Mouse (Mus musculus): ENCODE data around the gene Cdkn2c.
"Not testable (repeated sequence)": the region's sequence is repeated elsewhere in the genome, so short reads cannot be mapped to it uniquely, and the experiment has no call there.

Cdkn2c gene

DNA sequence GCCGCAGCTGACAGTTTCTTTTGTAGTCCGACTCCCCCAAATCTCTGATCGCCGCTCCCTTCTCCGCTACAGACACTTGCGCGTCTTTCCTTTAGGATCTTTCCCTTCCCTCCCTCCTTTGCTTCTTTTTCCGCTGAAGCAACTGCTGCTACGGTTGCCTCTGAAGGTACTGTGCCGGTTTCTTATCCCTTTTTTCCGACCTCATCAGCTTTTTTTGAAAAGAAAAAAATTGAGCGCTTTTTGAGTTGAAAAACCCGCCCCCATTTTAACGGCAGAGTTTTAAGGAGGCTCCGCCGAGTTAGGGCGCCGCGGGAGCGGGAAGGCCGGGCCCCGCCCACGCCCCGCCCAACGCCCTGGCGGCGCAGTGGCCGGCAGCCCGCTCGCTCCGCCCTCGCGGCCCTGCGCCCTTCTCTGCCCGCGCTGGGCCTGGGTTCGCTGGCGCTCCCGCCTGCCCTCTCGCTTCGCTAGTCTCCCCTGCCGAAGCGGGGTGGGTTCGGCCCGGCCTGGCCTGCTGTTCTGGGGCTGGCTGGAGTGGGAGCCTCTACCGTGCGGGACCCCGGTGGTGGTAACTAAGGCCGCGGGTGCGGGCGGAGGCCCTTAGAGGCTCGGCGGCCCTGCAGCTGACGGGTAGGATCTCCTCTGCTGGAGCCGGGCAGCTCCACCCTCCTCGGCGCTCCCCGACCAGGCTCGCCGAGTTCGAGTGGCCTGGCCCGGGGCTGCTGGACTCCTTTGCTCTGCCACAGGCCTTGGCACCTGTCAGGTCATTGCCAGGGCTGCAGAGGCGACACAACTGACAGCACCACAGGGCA lies at the start of gene Cdkn2c:
Gene Cdkn2c (minus strand): TSS at position 729 of the 809 bp plus-strand sequence.
- DNase-seq (ENCODE audit: low spot score in 2 of 2) = peak; percentile 83 to 89

DNA sequence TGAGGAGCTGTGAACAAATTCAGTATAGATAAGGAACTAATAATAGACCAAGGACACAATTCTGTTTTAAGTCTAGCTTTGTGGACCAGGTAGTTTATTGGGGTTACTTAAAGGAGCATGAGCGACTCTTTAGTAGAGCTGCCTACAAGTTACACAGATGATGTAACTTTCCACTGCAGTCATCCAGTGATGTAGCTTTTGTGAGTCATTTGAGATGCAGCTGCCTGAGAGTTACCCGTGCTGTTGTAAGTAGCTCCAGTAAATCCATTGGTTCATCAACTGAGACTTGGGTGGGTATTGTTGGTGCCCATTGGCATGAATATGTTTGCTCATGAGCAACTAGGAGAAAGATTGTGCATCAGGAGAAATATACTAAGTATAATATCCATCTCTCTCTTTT lies 38.4 kb upstream of the Cdkn2c start:
- DNase-seq (ENCODE audit: low spot score in 2 of 2) = no peak

DNA sequence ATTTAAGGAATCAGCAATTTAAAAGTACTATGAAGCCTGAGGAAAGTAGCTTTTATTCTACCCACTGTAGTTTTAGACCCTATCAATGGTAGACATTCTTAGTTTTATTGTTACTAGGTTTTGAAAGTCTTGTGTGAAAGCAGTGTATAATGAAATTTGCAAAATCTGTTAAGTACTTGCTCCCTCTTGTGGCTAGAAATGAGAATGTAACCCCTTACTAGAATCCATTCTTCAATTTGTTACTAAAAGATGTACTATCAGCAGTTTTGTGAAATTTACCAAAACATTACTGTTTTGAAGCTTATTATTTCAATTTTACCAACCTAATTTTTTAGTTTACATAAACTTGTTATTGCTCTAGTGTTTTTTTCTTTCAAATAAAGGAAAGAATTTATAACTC lies 36.6 kb upstream of the Cdkn2c start:
- no peak for DNase-seq (ENCODE audit: low spot score in 2 of 2)

GRCm38 (mm10) chr4:109700727-109701126 lies 33.7 kb upstream of the Cdkn2c start:
- not testable (repeated sequence) for DNase-seq (ENCODE audit: low spot score in 2 of 2)

GRCm38 (mm10) chr4:109692674-109693073 lies 25.7 kb upstream of the Cdkn2c start:
- DNase-seq (ENCODE audit: low spot score in 2 of 2) = no peak

- DNase-seq (ENCODE audit: low spot score in 2 of 2) = no peak
Measured at GRCm38 (mm10) chr4:109683561-109683960, 16.6 kb upstream of the Cdkn2c start.

DNA sequence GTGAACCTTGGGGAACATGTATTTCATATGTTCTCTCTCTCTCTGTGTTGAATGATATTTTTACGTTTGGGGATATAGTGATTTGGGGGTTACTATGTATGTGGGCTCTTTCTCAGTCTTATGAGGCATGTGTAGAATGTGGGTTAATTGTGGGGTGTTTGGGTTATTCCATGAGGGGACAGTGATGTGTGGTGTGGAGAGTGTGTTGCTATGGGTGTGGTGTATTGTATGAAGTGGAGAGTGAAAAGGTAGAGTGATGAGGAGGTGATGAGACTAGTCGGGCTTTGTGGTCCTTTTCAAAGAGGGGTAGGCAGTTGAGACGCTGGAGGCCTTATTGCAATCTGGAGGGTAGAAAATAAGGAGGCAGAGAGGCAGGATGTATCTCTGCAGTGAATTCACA lies 10.2 kb upstream of the Cdkn2c start:
- no peak for DNase-seq (ENCODE audit: low spot score in 2 of 2)

- peak; percentile 97 to 98 for DNase-seq (ENCODE audit: low spot score in 2 of 2)
Measured at GRCm38 (mm10) chr4:109676218-109677215, 9.5 kb upstream of the Cdkn2c start, which contains the start of gene Faf1. Faf1 (plus strand) TSS chr4:109676588.

DNA sequence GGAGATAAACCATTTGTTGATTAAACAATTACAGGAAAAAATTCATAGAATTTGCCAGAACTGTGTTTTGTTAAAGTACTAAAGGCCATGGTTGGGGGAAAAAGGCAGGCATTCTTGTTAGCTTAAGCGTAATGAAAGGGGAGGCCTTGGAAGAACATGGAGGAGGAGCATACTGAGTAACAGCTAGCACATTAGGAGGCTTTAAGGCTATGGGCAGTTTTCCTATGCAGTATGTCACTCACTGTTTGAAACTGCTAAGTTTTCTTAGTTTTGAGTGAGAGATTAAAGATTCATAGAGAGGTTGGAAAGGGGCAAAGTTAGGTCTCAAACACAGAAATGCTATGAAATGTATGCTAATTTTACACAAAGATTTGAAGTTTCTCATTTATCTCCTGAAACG lies 7.1 kb upstream of the Cdkn2c start:
- DNase-seq (ENCODE audit: low spot score in 2 of 2) = no peak

DNA sequence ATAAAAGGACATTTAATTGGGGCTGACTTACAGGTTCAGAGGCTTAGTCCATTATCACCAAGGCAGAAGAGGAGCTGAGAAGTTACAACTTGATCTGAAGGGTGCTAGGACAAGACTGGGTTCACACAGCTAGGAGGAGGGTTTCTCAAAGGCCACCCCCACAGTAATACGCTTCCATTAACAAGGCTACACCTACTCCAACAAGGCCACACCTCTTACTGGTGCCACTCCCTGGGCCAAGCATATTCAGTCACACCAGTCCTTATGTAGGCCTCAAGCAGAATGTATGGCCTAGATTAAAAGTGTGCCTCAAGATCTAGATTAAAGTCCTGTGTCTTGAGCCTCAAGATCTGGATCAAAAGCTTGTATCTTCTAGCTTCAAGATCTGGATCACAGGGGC lies 5.0 kb upstream of the Cdkn2c start:
- DNase-seq (ENCODE audit: low spot score in 2 of 2) = no peak

DNA sequence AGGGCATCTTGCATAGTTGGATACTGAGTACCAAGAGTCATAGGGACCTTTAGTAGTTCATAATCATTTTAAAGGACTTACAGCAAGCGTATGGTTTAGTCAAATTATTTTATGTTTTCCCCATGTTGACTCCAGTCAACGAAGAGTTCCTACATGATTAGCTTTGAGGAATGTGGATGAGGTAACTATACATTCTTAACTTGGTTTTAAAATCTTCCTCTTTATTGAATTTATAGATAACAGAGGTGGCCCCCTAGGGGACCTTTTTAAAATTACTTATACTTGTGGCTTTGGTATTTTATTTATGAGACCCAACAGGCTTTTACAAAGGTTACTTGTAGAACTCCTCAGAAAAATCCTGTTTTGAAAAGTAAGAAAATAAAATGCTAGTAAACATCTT lies 3.2 kb upstream of the Cdkn2c start:
- no peak for DNase-seq (ENCODE audit: low spot score in 2 of 2)

DNA sequence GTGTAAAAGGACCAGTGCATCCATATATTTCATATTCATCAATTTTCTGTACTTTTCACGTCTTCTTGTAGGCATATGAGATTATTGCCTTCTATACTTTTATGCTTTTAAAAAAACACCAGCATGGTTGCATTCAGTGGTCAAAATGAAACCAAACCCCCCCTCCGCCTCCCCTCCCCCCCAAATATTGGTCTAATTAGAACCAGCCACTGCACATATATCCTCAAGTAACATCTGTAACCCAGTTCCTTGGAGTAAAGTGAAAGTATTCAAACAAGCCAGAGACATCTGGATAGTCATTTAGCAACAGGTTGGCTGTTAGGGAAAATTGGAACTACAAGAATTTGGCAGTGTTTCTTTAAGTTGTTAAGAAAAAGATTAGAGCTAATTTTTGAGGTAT lies 529 bp upstream of the Cdkn2c start:
- no peak for DNase-seq (ENCODE audit: low spot score in 2 of 2)

DNA sequence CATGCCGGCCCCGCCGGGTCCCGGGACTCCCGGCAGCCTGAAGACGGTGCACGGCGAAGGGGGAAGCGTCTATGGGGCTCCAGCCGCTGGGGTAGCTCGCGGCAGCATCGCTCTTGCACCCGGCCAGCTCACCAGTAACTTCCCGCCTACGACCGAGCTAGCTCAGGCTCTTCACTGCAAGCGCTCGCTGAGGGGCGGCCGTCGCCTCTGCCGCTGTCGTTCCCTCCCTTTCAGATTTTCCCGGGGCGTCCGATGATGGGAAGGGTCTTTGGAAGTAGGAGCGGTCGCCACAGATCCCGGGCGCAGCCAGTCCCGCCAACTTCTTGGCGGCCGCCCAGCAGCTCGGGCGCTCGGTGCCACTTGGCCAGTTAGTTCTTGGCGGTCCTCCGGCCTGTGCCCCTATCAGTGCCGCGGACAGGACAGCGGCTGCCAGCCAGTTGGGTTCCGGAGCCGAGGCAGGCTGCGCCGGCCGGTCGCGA lies 968 bp downstream of the Cdkn2c start:
- DNase-seq (ENCODE audit: low spot score in 2 of 2) = peak in 1 of 2 experiments; percentile 40

DNA sequence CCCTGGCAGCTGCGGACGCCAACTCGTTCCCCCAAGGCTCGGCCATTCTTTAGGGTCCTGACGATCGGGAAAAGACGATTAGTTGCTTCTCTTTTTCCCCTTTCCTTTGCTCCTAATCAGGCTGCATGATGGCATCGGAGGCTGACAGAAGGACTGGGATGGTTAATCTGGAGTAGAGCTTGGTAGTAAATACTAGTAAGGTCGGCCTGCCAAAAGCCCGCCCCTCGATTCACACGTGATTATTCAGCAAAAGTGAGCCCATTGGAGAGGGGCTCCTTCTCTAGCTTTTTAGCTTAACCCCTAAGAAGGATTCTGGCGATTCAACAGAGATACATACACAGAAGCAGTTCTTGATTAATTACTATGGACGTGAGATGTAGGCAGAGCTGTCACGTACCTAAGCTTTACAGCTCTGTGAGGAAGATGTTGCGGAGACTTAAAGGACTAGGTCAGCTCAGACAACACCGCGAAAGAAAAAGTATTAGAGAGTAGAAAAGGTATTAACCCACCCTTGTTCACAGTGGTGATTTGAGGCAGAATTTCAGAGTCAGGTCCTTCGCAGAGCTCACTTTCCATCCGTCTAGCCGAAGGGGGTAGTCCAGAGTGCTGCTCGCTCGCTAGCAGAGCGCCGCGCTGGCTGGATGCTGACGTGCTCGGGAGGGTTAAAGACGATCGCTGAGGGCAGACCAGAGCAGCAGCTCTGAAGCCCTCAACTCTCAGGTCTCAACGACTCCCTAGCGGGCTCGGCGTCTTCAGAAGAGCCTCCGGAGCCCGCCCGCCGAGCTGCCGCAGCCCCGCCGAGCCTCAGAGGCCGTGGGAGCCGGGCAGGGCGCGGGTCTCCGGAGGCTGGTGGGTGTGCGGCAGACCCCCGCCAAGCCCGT lies 1.6 kb downstream of the Cdkn2c start:
- DNase-seq (ENCODE audit: low spot score in 2 of 2) = peak; percentile 62 to 74

- no peak for DNase-seq (ENCODE audit: low spot score in 2 of 2)
Measured at GRCm38 (mm10) chr4:109664091-109664490, 2.9 kb downstream of the Cdkn2c start.

- no peak for DNase-seq (ENCODE audit: low spot score in 2 of 2)
Measured at GRCm38 (mm10) chr4:109662271-109662670, 4.7 kb downstream of the Cdkn2c start.

DNA sequence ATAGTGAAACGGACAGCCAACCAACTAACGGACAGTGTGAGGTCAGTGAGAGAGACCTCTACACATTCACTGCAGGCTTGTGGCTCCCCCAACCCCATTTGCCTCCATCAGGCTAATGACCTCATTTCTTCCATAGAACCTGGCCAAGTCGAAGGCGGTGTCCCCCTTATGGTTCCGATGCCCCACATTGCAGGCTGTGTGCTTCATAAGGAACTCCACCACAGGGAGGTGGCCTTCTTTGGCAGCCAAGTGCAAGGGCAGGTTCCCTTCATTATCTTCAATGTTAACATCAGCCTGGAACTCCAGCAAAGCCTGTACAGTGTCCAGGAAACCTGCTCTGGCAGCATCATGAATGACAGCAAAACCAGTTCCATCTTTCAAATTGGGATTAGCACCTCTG lies 5.8 kb downstream of the Cdkn2c start:
- no peak for DNase-seq (ENCODE audit: low spot score in 2 of 2)

- no peak for DNase-seq (ENCODE audit: low spot score in 2 of 2)
Measured at GRCm38 (mm10) chr4:109660568-109660967, 6.4 kb downstream of the Cdkn2c start.

- DNase-seq (ENCODE audit: low spot score in 2 of 2) = no peak
Measured at GRCm38 (mm10) chr4:109659571-109659970, 7.4 kb downstream of the Cdkn2c start.

- DNase-seq (ENCODE audit: low spot score in 2 of 2) = no peak
Measured at GRCm38 (mm10) chr4:109658826-109659225, 8.2 kb downstream of the Cdkn2c start.

DNA sequence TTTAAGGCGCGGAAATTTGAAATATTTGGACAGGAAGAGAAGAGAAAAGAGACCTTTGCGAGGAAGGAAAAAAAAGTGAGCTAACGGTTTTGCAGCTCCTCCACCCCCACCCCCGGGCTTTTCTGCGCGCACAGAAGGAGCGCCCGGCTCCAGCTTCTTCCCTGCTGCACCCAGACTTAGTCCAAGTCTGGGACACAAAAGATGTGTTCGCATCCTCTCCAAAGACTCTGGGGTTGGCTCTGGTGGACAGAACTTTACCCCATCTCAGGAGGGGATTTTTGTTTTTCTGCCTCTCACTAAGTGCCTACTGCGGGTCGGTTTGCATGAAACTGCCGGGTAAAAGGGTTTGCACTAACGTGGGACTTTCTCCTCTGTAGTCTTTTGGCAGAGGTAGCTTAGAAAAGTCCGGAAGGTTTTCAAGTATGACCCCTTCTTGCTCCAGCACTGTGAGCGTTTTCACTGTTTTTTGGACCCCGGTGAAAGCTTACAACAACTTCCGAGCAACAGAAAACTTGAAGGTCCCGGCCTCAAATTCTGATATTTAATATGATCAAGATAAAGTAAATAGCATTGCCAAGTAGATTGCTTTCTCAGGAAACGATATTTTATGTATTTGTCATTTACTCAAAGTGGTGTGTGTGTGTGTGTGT lies 9.0 kb downstream of the Cdkn2c start:
- no peak for DNase-seq (ENCODE audit: low spot score in 2 of 2)

Measured in urinary bladder, postnatal 4 days (tissue).